Mouse (Mus musculus) CH12.LX (cell line): Measurements from ENCODE around the gene Ldb2.

Experiments used
- CTCF ChIP-seq, 2 experiments: IDR thresholded peaks in 1 of 2; conservative IDR thresholded peaks in 1 of 2; 2 replicates each; pipeline ENCODE4 v1.5.1; 2011 to 2012; ENCODE audit warnings: low read depth in 2 of 2, low read length in 2 of 2, improper control_type of control experiment in 1 of 2, inconsistent platforms in 1 of 2, mild to moderate bottlenecking in 1 of 2, moderate library complexity in 1 of 2
- ELF1 ChIP-seq: IDR thresholded peaks from 2 replicates; pipeline ENCODE4 v1.6.1; 2014; ENCODE audit warnings: low read depth, mild to moderate bottlenecking, inconsistent platforms, low read length, improper control_type of control experiment
- EP300 ChIP-seq: IDR thresholded peaks from 2 replicates; pipeline ENCODE4 v1.6.1; 2011; ENCODE audit warnings: low read length, improper control_type of control experiment
- ETS1 ChIP-seq: conservative IDR thresholded peaks from 2 replicates; pipeline ENCODE4 v1.6.1; 2012; ENCODE audit warnings: low read depth, mild to moderate bottlenecking, inconsistent platforms, low read length, improper control_type of control experiment, moderate library complexity
- HCFC1 ChIP-seq: IDR thresholded peaks from 2 replicates; pipeline ENCODE4 v1.6.1; 2012; ENCODE audit warnings: low read depth, mild to moderate bottlenecking, inconsistent platforms, low read length, improper control_type of control experiment
- IRF4 ChIP-seq: IDR thresholded peaks from 2 replicates; pipeline ENCODE4 v1.6.1; 2014; ENCODE audit warnings: low read depth, mild to moderate bottlenecking, inconsistent platforms, low read length, improper control_type of control experiment
- NELFE ChIP-seq: IDR thresholded peaks from 2 replicates; pipeline ENCODE4 v1.6.1; 2011; ENCODE audit warnings: low read depth, low read length, improper control_type of control experiment
- POLR2A ChIP-seq: IDR thresholded peaks from 2 replicates; pipeline ENCODE4 v1.6.1; 2011; ENCODE audit warnings: low read depth, mild to moderate bottlenecking, improper control_type of control experiment, low read length
- POLR2AphosphoS2 ChIP-seq: IDR thresholded peaks from 2 replicates; pipeline ENCODE4 v1.6.1; 2011; ENCODE audit warnings: low read depth, low read length, improper control_type of control experiment
- RAD21 ChIP-seq: IDR thresholded peaks from 2 replicates; pipeline ENCODE4 v1.6.1; 2011; ENCODE audit warnings: low read depth, mild to moderate bottlenecking, low read length, improper control_type of control experiment, moderate library complexity
- ZC3H11A ChIP-seq: IDR thresholded peaks from 2 replicates; pipeline ENCODE4 v1.6.1; 2012; ENCODE audit warnings: low read depth, mild to moderate bottlenecking, inconsistent platforms, low read length, improper control_type of control experiment
- ZKSCAN1 ChIP-seq: IDR thresholded peaks from 2 replicates; pipeline ENCODE4 v1.6.1; 2012; ENCODE audit warnings: low read depth, inconsistent platforms, low read length, improper control_type of control experiment, borderline replicate concordance

DNA sequence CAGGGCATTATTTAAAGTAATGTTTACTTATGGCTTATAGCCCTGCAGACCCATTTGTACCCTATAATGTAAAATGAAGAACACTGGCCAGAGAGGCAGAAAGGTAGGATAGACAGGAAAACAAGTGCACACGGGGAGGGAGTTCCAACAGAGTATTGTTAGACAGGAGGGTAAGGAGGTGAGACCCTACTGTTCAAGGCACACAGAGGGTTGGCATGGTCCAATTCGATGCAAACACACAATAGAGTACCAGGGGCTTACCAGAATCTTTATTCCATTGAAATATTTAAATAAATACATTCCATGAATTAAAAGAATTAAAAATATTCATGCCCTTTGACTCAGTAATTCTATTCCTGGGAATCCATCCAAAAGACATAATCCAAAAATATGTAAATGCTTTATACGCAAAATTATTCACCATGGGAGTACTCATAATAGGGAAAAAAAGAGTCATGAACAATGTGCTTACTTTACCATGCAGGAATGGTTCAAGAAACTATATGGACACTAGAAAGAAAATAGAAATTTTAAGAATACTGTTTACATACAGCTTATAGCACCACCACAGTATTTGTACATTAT is 118.3 kb downstream of the Ldb2 start:
- TF ChIP-seq CTCF (conservative IDR thresholded peaks at IDR 0.05 in 1 of 2, IDR thresholded peaks at IDR 0.05 in 1 of 2; ENCODE audit: low read depth in 2 of 2, low read length in 2 of 2) (no peak), POLR2A (no peak), HCFC1 (no peak), EP300 (no peak), ETS1 (no peak), IRF4 (no peak), ZC3H11A (no peak), RAD21 (no peak), ELF1 (no peak), NELFE (no peak), ZKSCAN1 (no peak), POLR2AphosphoS2 (no peak)
